Mouse (Mus musculus) frontal cortex, postnatal 25 days (tissue): Measurements from ENCODE around the gene Rpap2.

Experiments used
- DNase-seq, 2 experiments: peaks; one replicate each; pipeline ENCODE4 v3.0.0; 2022; ENCODE audit warnings: low spot score in 2 of 2

Gene Rpap2

DNA sequence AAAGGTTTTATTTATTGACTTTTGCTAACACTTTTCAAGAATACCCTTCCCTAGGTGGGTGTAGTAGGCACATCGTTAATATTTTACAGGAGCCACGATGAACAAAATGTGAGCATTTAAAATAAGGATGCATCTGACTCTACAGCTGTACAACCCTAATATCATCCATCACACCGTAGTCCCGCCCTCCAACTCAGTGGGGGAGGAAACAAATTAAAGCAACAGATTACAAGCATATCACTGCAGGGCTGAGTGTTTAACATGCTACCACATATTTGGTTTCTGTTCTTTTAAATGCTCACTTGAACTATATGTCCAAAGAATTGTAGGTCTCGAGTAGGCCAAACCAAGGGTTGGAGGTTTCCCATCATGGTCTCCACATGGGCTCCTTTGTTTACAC is 90.0 kb downstream of the Rpap2 start:
- DNase-seq = no peak

DNA sequence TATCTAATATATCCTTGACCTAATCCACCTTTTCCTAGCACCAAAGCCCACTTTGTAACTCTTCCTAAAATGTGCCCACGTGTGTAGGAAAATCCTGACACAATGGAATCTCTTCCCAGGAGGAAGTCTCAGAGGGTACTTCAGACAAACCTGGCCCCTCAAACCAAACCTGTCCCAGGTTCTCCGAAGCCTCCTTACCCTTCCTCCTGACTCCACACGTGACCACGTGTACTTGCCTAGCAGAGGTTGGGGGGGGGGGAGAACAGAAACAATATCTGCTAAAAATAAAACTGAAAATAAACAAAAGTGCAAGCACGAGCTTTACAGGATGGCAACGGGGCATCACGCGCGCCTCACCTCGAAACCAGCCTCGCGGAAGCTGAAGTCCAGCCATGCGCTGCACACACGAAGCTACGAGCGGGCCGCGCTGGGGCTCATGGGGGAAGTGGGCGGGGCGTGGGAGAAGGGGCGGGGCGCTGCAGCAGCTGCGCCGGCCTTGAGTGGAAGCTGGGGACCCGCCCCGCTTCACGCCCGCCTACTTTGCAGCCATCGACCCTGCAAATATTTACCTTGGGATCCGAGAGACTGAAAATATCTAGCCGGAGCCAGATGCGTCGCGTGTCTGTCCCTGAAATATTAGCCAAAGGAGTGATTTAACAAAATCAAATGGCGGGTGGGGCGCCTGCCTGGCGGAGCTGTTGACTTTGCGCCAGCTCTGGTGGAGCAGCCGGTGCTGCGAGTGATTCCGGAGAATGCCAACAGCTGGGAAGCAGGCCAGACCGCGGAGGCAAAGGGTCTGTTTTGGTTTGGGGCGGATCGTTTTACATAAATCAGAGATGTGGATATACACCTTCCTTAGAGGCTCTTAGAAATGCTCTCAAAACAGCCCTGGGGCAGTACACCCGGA is 90.7 kb downstream of the Rpap2 start:
- DNase-seq = peak; percentile 27 to 30

DNA sequence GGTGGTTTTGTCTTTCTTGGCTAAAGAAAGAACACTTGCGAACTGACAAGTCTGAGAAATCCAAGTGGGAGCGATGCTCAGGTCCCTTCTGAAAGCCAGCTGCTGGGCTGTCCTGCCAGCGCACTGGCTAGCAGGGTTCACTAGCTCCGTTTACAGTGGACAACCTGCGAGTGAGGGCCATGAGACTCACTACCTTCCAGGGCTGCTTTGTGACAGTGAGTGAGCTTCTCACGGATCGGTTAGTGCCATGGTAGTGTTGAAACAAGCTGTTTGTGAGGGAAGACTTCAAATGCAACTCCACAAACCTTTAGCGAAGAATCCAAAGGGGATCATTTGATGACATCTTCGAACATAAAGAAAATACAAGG is 91.3 kb downstream of the Rpap2 start:
- no peak for DNase-seq

DNA sequence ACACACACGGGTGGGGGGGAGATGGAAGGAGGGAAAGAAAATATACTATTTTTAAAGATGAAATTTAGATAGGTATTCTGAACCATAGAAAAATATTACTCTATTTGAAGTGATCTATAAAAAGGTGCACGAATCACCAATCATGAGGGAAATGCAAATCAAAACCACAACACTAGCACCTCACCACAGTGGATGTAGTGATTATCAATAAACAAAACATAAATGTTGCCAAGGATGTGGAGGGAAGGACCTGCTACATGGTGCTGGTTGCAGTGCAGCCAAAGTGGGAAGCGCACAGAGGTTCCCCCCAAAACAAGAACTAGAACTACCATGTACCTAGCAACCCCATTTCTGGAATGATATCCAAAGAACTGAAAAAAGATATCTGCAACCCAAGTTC is 97.8 kb downstream of the Rpap2 start:
- DNase-seq = no peak

DNA sequence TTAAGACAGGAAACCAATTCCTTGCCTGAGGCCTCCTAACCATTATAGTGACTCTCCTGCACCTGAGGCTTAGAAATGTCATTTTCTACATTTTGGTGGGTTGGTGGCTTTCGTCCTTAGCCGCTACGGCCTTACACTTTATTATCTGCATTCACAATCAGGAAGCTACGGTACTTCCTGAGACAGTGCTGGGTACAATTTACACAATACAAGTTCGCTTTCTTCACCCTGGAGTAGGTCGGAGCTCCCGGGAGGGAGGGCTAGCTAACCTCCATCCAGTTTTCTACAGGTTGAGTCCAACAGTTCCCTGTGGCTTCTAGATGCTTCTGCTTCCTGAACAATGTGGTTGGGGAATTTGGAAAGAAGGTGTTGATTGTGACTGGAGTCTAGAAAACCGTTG is 101.7 kb downstream of the Rpap2 start:
- no peak for DNase-seq

DNA sequence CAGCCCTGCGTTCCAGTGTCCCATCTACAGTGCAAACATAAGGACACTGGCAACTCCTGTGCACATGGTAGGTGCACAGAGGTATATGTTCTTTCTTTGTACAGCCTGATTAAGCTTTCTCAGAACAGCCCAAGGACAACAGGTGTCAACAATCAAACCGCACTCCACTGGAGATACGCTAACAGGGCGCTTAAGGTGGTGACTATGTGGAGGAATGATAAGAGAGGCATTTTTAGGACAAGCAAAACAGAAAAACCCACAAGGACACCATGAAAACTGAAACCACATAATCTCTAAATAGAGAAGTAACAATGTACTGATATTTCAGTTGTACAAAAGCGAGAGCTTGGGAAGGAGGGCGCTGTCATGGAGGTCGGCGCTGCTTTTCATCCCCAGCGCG is 103.7 kb downstream of the Rpap2 start:
- DNase-seq = no peak

DNA sequence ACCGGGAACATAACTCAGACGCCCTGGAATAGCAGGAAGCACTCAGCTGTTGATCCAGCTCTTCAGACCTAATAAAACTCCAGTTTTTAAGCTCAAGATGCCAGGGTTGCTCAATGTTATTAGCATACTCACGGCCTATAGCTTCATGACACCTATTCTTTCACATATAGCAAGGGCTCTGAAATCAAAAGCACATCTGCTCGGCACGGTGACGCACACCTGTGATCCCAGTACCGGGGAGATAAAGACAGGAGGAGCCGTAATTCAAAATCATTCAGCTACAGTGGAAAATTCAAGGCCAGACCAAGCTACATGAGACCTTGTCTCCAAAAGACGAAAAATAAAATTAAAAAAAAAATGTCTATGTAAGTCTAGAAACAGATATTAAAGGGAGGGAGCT is 104.5 kb downstream of the Rpap2 start:
- no peak for DNase-seq

DNA sequence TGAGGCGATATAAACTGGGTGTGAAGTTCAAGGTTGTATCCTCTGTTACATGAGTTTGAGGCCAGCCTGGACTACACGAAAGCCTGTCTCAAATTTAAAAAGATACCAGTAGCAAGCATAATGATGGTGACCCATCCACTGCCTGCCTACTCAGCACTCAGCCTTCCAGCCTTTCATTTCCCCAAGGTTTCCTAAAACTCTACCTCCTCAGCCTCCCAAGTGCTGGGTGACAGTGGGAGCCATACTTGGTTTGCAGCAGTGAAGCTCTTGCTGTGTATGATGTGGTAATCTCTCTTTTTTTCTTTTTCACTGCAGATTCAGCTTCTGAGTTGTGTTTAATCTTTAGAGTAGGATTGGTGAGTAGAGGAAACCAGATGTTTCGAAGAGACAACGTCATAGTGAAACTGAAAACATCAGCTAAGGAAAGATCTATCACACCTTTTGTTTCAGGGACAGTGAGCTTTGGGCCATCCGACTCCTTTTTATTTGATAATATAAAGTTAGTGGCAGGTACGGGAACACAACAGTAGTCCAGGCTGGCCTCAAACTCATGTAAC is 106.1 kb downstream of the Rpap2 start:
- DNase-seq = no peak

DNA sequence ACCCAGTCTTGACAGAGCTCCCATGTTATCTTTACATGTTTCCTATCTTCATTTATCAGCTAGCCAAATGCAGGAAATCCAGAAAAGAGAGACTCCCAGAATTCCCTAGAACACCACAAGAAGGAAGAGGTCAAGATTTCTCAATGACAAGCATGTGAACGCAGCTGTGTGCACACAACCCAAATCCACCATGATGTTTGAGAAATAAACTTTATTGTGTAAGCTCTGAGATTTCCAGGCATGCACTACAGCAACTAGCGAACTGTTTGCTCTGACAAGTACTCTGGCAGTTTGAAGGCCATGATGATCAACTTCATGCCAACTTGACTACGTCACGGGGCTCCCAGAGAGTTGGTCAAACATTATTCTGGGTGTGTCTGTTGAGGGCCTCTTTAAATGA is 108.6 kb downstream of the Rpap2 start:
- no peak for DNase-seq

DNA sequence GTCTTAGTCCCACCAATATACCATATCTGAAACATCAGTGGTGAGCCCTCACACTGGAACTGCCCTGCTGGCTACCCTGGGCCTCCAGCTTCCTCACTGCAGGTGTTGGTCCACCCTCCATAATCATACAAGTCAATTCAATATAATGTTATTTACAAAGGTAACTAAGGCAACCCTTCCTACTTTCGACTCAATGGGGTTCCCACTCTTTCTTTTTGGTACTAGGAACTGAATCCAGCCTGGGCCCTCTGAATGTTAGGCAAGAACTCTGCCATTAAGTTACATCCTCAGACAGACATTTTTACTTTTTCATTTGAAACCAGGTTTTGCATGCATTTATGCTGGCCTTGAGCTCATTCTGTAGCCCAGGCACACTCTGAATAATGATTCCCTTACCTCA is 109.1 kb downstream of the Rpap2 start:
- no peak for DNase-seq

DNA sequence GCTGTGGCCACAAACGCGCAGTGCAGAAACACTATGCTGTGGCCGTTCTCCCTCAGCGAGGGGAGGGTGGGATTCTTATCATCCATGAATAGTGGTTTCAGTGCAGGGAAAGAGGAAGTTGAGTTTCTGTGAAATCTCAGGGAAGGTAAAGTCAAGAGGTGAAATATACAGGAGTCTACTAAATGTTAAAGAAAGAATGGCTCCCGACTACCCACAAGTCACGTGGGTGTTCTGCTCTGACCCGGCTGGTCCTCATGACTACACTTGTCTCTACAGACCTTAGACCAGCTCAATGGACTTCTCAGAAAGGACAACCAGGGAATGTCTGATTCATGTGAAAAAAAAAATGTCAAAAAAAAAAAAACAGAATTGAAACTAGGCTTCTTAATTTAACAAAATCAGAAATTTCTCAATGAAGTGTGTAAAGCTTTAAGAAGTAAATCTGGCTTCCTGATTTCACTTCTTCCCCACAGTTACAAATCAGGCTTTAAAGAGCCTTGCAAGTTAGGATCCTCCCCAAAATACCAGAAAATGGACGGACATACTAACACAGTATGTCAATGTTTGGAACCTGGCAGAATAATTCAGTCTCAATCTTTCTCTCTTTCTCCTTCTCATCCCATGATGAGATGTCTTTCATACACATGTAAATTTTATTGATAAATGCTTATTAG is 111.1 kb downstream of the Rpap2 start:
- DNase-seq = no peak
